Mouse (Mus musculus) left cerebral cortex, adult 8-10 months (tissue): ENCODE results near the gene Phospho1. TPM values are rescaled to one million over a fixed set of nuclear protein-coding genes. Genes with fewer than 3 reads are reported as not detected.
"Not testable (repeated sequence)": the region's sequence is repeated elsewhere in the genome, so short reads cannot be mapped to it uniquely, and the experiment has no call there.

ENCODE experiments used
- DNase-seq, 2 experiments: peaks; one replicate each; pipeline ENCODE4 v3.0.0; 2022; ENCODE audit warnings: low spot score in 2 of 2
- total RNA-seq, 4 experiments: library from RNA; stranded (reverse); gene quantifications; 2 replicates each; pipeline ENCODE4 v1.2.4; 2022

Gene Phospho1
- total RNA-seq, 4 experiments from 2014 or later, result 60.8 to 75.0 (median 67.2) TPM

GRCm38 (mm10) chr11:95858528-95859467 is 34.5 kb downstream of the Phospho1 start:
- peak; percentile 98 to 100 for DNase-seq

DNA sequence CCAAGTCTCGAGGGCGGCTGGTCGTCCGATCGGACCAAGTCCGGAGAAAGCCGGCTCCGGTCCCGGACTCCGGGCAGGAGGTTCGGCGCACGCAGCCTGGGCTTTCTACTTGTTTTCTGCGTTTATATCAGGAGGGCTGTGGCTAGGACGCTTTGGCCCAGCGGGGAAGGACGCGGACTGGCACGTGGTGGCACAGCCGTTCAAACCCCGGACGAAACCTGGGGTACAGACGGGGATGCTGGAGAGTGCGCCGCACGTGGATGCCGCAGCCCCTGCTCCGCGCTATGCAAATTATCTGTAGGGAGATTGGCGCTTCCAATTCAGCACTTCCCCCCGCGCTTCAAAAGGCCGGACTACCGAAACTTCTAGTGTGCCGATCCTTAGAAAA is 35.2 kb downstream of the Phospho1 start:
- no peak for DNase-seq

DNA sequence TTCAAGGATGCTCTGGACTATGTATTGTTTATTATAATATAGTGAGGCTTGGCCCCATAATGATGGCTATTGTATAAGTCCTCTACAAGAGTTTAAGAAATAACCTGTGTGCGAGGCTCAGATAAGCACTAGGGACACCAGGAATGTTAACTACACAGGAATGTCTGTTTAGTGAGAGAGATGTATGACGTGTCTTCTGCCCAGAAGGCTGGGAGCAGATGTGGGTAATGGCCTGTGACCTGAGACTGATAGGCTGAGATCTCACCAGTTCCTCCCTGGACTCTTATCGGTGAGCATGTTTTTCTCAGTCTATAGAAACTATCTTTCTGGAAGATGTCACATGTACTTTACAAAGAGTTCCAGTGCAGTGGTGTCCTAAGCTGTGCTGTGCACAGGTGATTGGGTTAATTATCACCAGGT is 35.8 kb downstream of the Phospho1 start:
- DNase-seq, result no peak

DNA sequence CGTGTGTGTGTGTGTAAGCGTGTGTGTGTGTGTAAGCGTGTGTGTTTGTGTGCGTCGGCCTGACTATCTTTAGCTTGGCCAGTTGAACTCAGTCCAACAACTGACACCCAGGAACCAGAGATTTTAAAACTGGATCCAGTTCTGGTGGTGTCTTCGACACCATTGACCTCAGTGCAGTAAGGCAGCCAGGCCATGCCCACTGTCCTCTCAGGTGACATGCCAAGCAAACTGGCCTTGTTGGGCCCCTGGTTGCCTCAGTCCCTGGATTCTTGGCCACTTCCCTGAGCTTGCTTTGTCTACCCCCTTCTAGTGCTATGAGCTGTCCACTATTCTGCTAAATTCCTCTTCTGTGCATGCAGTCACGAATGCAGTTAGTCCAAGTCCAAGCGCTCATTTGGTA is 37.1 kb downstream of the Phospho1 start:
- no peak for DNase-seq

- DNase-seq, result no peak
Measured at GRCm38 (mm10) chr11:95869442-95869841, 45.1 kb downstream of the Phospho1 start.

DNA sequence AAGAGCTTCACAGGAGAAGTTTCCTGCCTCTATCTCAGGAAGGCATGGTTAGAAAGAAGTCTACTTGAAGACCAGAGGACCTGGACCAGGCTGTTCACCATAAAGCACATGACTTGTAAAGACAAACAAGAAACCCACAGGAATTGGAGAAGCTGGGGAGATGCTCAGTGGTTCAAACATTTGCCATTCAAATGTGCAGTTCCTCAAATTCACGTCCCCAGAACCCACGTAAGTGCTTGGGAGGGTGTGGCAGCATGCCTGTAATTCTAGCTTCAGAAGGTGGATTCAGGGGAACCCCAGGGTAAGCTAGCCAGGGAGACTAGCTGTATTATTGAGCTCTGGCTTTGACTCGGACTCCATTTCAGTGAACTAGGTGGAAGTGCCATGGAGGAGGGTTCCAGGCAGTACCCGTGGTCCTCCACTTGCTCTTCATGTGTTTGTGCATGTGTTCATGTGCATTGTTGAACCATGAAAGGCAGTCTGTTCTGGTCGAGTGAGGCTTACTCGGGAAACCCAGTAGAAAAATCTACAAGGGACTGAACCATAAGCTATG is 45.7 kb downstream of the Phospho1 start:
- DNase-seq, result no peak

GRCm38 (mm10) chr11:95875804-95876203 is 51.5 kb downstream of the Phospho1 start:
- no peak for DNase-seq

- no peak for DNase-seq
Measured at GRCm38 (mm10) chr11:95876296-95876695, 52.0 kb downstream of the Phospho1 start.

DNA sequence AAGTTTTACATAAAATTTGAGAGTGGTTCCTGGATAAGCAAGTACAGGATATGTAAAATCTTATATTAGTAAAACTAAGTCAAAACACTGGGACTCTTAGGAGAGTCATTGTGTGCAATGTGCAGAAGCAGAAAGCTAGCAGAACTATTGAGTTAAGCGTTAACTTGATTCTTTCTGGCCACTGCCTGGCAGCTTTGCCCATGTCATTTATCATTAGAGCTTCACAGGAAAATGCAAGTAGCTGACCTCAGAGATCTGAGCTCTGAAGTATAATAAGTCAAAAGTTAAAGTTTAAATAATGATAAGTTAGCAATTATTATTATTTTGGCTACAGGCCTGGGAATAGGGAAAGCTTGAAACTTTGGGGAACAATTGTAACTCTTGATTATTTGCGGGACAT is 55.6 kb downstream of the Phospho1 start:
- not testable (repeated sequence) for DNase-seq

Other genes starting within 250 kb of the Phospho1 start
- 1 to 10 TPM; 2.5 to 4.9 (median 4.1) TPM for gene Ngfr, start 236.8 kb upstream of the Phospho1 start, total RNA-seq
- 100 to 1,000 TPM in 2 of 4 experiments, 10 to 100 TPM in 2; 83.8 to 107 (median 94.7) TPM for gene Phb, start 157.5 kb upstream of the Phospho1 start, total RNA-seq
- 10 to 100 TPM; 42.2 to 44.9 (median 43.6) TPM for gene Zfp652, start 111.8 kb upstream of the Phospho1 start, total RNA-seq
- gene B130006D01Rik, start 100.9 kb upstream of the Phospho1 start, total RNA-seq, result 1 to 10 TPM; 1.2 to 1.4 (median 1.3) TPM
- gene Gngt2, start 12.7 kb downstream of the Phospho1 start, total RNA-seq, result 10 to 100 TPM in 1 of 4 experiments, 1 to 10 TPM in 3; 2.3 to 14.5 (median 5.2) TPM
- 10 to 100 TPM in 2 of 4 experiments, 1 to 10 TPM in 2; 5.9 to 21.5 (median 10.1) TPM for gene Abi3, start 18.0 kb downstream of the Phospho1 start, total RNA-seq
- not detected for gene B4galnt2, start 90.4 kb downstream of the Phospho1 start, total RNA-seq
- gene Igf2bp1, start 181.4 kb downstream of the Phospho1 start, total RNA-seq, result under 1 TPM in 1 of 4 experiments, not detected in 3; 0.20 TPM
- not detected for gene Gip, start 200.0 kb downstream of the Phospho1 start, total RNA-seq
- gene Snf8, start 210.4 kb downstream of the Phospho1 start, total RNA-seq, result 100 to 1,000 TPM in 3 of 4 experiments, 10 to 100 TPM in 1; 98.4 to 106 (median 103) TPM
- gene Ube2z, start 240.9 kb downstream of the Phospho1 start, total RNA-seq, result 10 to 100 TPM; 53.6 to 60.5 (median 59.8) TPM